Mouse (Mus musculus): Measurements from ENCODE around the gene Alpl.

DNA sequence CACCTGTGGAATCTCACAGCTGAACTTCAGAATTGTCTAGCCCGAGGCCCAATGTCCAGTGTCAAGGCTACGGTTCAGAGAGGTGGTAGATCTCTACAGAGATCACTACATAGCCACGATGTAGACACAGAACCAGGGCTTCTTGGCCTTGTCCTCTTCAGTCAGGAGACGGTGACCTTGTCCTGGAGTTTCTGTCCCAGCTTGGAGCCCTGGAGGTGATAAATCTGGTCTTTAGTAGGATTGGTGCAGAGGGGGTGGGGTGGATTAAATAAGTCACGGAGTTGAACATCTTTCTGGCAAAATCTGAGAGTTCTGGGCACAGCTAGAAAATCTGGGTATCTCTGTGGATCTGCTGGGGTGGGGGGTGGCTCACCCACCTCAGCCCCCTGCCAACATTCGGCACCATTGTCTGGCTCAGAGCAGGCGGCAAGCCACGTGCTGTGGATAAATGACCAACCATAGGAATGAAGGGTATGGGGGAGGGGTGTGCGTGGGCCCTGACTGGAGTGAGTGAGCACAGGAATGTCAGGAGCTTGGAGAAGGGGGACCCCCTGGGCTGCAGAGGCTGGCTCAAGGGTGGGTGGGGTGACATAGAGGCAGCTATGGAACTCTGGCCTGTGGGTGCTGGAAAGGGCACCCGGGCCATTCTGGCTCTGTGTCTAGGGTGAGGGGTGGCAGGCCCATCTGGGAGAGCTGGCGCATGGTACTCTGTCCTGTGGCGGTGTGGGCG is 98.9 kb downstream of the Alpl start:
- TF ChIP-seq CTCF (IDR thresholded peaks at IDR 0.05; ENCODE audit: extremely low read depth, insufficient read depth, insufficient read length, insufficient replicate concordance): no peak
- no peak for TF ChIP-seq POLR2A (IDR thresholded peaks at IDR 0.05; ENCODE audit: low read depth, low read length)

Measured in spleen, adult 2 months (tissue).